Mouse (Mus musculus) telencephalon, adult 2 months (tissue): Measurements from ENCODE around the gene Hmgcs1.

Experiments
- DNase-seq: peaks from one replicate; pipeline ENCODE4 v3.0.0-alpha.2; 2011; ENCODE audit warnings: low read depth, low spot score

The Hmgcs1 gene

GRCm38 (mm10) chr13:119753859-119754634 lies 63.9 kb downstream of the Hmgcs1 start:
- peak; percentile 71 for DNase-seq

- DNase-seq = no peak
Measured at GRCm38 (mm10) chr13:119754635-119755020, 64.4 kb downstream of the Hmgcs1 start.

- no peak for DNase-seq
Measured at GRCm38 (mm10) chr13:119755141-119755547, 65.0 kb downstream of the Hmgcs1 start.

GRCm38 (mm10) chr13:119755681-119756471 lies 65.7 kb downstream of the Hmgcs1 start, which contains the start of gene Nim1k:
TSS of gene Nim1k (minus strand) at chr13:119755882.
- DNase-seq = peak; percentile 83

DNA sequence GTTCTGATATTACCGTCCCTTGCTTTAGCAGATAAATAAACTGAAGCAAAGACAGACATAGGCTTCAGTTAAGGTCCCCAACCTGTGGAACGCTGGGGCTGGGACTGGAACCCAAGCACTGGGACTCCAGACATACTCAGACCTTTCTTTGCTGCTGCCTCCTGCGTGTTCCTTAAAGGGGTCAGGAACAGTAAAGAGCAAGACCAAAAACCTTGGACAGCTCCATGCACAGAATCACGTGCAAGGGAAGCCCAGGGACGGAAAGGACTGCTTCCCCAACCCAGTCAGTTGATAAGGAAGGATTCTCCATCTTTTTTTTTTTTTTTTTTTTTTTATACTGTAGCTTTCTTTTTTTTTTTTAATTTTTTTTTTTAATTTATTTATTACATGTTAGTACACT lies 66.7 kb downstream of the Hmgcs1 start:
- no peak for DNase-seq
